Mouse (Mus musculus) bone marrow macrophage, adult 2 months (primary cell): ENCODE results near the gene Clta.

Experiments used
- CTCF ChIP-seq: IDR thresholded peaks from 2 replicates; pipeline ENCODE4 v1.5.1; 2012; ENCODE audit warnings: low read depth, mild to moderate bottlenecking, low read length, moderate library complexity
- POLR2A ChIP-seq: IDR thresholded peaks from 2 replicates; pipeline ENCODE4 v1.6.1; 2012; ENCODE audit warnings: mild to moderate bottlenecking, low read depth, low read length, borderline replicate concordance

DNA sequence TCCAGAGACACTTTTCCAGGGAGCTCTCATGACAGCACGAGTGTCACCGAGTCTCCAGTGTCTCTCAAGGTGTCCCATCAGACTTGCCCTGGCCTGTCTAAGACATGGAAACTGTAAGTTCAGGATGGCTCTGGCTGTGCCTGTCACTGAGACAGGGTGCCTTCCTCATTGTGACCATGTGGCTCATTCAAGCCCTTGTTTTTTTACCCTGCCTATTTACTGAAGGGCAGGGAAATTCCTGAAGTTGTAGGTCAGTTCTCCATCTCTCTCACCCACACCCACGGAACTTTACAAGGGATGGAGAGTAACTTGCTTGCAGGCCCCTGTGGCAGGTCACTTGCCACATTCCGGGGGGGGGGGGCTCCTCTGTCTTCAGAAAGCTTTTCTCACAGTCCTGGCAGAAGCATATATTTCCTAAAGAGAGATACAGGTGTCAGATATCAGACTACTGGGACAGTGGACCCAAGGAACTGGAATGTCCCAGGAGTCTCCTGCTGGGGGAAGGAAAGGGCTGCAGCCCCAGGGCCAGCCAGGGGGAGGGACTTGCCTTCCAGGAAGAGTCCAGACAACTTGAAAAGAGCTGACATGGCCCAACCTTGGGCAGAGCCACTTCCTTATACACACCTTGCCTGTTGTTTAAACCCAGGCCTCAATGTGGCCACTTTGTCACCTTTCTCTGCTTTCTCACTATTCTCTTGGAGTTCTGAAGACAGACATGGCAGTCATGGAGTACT is 39.1 kb upstream of the Clta start:
- TF ChIP-seq CTCF, result no peak
- no peak for TF ChIP-seq POLR2A
